Mouse (Mus musculus): Measurements from ENCODE around the gene Pik3c2g.

DNA sequence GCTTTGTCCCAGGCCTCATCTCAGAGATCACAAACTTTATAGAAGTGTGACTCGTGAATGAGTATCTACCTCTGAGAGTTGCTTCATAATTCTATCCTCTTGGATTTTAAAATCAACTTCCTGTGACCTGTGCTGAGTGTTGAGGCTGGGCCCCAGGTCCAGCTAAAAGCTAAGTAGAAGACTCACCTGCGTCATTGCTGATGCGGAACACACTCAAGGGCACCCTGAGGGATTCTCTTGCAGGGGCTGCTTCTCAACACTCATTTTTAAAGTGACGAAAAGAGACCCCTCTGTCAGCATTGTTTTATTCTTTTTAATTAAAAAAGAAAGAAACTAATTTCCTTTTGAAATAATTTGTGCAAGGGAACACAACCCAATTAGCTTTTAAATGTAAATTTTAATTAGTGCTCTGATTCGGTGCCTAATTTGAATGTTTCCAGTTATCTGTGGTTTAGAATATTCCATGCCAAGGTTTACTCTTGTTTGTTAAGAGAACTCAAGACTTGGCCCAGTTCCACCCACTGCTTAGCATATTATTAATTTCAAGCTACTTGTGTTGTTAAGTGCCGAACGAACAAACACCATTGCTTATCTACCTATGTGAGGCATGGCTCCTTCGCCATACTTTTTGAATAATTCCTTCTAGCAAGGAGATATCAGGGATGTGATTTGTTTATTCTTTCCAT is 212.7 kb downstream of the Pik3c2g start:
- TF ChIP-seq CTCF (IDR thresholded peaks at IDR 0.05; ENCODE audit: insufficient read depth, low read length) (no peak), POLR2A (IDR thresholded peaks at IDR 0.05; ENCODE audit: borderline replicate concordance, extremely low read depth, low read depth, low read length) (no peak)

Measured in lung, adult 2 months (tissue).